Mouse (Mus musculus): ENCODE measurements around the gene Mst1r. TPM values are rescaled to one million over a fixed set of nuclear protein-coding genes. Genes with fewer than 3 reads are reported as not detected.

Gene Mst1r
- polyA plus RNA-seq, 1 experiment from 2014 or later: 0.67 TPM

GRCm38 (mm10) chr9:107947241-107948194 is 40.8 kb downstream of the Mst1r start:
- H3K27ac ChIP-seq: no peak overlapping the region
- no peaks in the 10 kb centered on the region for H3K9me3 ChIP-seq
- H3K4me3 ChIP-seq: no peak overlapping the region
- 91% methylated on average over 31 of the region's 31 CpGs for WGBS
- no peak for DNase-seq (ENCODE audit: low spot score)
- H3K36me3 ChIP-seq: peaks cover 26% of the 10 kb centered on the region
- H3K27me3 ChIP-seq (ENCODE audit: insufficient read depth, poor library complexity, severe bottlenecking): no peaks in the 10 kb centered on the region
- H3K4me1 ChIP-seq (replicated peaks): peaks cover 22% of the 10 kb centered on the region

DNA sequence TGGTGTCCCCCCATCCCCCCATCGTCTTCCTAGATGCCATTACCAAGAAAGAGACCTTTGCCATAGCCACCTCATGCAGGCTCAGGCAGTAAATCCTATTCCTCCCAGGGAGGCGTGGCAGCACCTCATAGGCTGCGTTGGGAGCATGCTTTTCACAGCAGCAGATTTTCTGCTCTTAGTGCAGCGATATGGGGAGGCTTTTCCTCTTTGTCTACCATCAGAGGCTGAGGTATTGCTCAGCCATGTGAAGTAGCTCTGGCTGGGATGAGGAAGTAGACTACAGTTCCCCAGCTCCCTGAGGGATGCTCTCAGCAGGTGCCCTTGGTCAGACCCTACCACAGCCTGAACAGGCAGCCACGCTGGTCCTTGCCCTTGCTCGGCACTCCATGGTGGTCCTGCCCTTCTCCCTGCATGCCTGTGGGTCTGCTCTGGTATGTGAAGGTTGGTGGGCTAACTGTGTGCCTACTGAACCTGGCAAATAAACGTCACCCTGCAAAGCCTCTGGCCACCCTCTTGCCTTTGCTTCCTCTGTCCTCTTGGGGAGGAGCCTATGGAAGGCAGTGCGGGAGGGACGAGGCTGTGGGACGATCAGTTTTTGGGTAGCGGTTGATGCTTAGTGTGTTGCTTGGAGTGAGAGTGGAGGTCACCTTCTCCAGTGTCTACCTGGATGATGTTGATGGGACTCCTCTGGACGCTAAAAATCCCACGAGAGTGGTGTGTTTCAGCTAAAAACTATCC is 42.7 kb downstream of the Mst1r start:
- 82% methylated on average over 13 of the region's 13 CpGs for WGBS
- DNase-seq (ENCODE audit: low spot score): no peak
- no peak overlapping the region for H3K27ac ChIP-seq
- no peak overlapping the region for H3K4me3 ChIP-seq
- peaks cover 23% of the 10 kb centered on the region for H3K4me1 ChIP-seq (replicated peaks)
- H3K9me3 ChIP-seq: no peaks in the 10 kb centered on the region
- peaks cover 32% of the 10 kb centered on the region for H3K36me3 ChIP-seq
- no peaks in the 10 kb centered on the region for H3K27me3 ChIP-seq (ENCODE audit: insufficient read depth, poor library complexity, severe bottlenecking)

DNA sequence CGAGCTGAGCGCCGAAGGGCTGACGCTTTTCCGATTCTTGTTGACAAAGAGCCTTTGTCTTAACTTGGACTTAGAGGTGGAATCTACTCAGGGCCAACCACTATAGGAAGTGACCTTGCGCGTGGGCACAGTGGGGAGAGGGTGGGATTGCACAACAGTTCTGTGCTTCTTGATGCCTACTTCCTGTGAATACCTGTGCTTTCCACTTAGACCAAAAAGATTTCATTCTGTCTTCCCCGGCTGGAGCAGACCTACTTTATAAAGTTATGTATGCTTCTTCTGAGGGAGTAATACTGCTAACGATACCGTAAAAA is 43.2 kb downstream of the Mst1r start, which contains the start of gene Traip:
Gene Traip (plus strand): TSS at position 215 of the 314 bp plus-strand sequence.
- Histone ChIP-seq H3K36me3 (peaks cover 32% of the 10 kb centered on the region), H3K4me3 (peak within 1 kb of the TSS; percentile 86), H3K4me1 (replicated peaks) (peaks cover 23% of the 10 kb centered on the region), H3K27me3 (ENCODE audit: insufficient read depth, poor library complexity, severe bottlenecking) (no peaks in the 10 kb centered on the region), H3K9me3 (no peaks in the 10 kb centered on the region), H3K27ac (peak within 1 kb of the TSS; percentile 91)
- WGBS: 90% methylated on average over 10 of the region's 10 CpGs
- DNase-seq (ENCODE audit: low spot score): no peak

DNA sequence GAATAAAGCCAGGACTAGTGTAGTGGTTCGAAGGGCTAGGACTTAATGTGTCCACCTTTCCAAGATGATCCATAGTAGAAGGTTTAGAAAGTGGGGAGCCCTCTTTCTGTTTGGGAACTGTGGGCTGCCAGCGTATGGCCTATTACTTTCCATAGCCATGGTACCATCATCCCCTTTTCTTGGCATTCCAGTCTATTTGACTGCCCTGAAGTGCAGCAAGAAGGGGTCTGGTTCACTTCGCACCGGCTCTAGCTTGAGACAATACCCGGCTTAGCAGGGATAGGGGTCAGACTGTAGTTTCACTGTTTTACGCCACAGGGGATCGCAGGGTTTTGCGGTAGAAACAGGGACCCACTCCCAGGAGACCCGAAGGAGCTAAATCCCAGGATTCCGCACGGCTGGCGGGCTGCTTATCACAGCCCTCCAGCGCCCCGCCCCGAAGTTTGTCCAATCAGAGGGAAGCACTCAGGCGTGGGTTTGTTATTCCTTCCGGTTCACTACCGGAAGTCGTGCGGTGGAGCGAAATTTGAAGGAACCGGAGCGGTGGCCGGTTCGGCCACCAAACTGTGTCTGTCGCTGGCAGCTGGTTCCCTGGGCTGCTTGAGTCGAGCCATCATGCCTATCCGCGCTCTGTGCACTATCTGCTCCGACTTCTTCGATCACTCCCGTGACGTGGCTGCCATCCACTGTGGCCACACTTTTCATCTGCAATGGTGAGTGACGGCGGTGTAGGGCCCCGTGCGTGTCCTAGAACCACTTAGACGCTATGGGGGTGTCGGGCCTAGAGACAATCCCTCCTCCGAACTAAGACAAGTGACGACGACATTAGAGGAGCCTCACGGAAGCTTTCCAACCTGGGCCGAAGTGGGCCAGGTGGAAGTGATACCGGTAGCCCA is 44.0 kb downstream of the Mst1r start:
- WGBS: 13% methylated on average over 45 of the region's 45 CpGs
- peaks cover 36% of the 10 kb centered on the region for H3K36me3 ChIP-seq
- no peaks in the 10 kb centered on the region for H3K27me3 ChIP-seq (ENCODE audit: insufficient read depth, poor library complexity, severe bottlenecking)
- peaks cover 26% of the 10 kb centered on the region for H3K4me1 ChIP-seq (replicated peaks)
- DNase-seq (ENCODE audit: low spot score): peak; percentile 93
- no peaks in the 10 kb centered on the region for H3K9me3 ChIP-seq
- peak overlapping the region; percentile 91 for H3K27ac ChIP-seq
- H3K4me3 ChIP-seq: peak overlapping the region; percentile 86

GRCm38 (mm10) chr9:107955613-107956289 is 49.1 kb downstream of the Mst1r start:
- DNase-seq (ENCODE audit: low spot score): no peak
- Histone ChIP-seq H3K27me3 (ENCODE audit: insufficient read depth, poor library complexity, severe bottlenecking) (no peaks in the 10 kb centered on the region), H3K9me3 (no peaks in the 10 kb centered on the region), H3K4me1 (replicated peaks) (peaks cover 38% of the 10 kb centered on the region), H3K4me3 (no peak overlapping the region), H3K27ac (no peak overlapping the region), H3K36me3 (peaks cover 61% of the 10 kb centered on the region)
- 84% methylated on average over 6 of the region's 6 CpGs for WGBS

- Histone ChIP-seq H3K27me3 (ENCODE audit: insufficient read depth, poor library complexity, severe bottlenecking) (no peaks in the 10 kb centered on the region), H3K9me3 (no peaks in the 10 kb centered on the region), H3K36me3 (peaks cover 75% of the 10 kb centered on the region), H3K4me1 (replicated peaks) (peaks cover 38% of the 10 kb centered on the region), H3K4me3 (no peak overlapping the region), H3K27ac (peak overlapping the region; percentile 30; the same call in 1 of the 2 replicates)
- no peak for DNase-seq (ENCODE audit: low spot score)
- 43% methylated on average over 6 of the region's 6 CpGs for WGBS
Measured at GRCm38 (mm10) chr9:107957141-107957540, 50.5 kb downstream of the Mst1r start.

- H3K36me3 ChIP-seq: peaks cover 97% of the 10 kb centered on the region
- DNase-seq (ENCODE audit: low spot score): no peak
- no peak overlapping the region for H3K4me3 ChIP-seq
- no peaks in the 10 kb centered on the region for H3K27me3 ChIP-seq (ENCODE audit: insufficient read depth, poor library complexity, severe bottlenecking)
- WGBS: 74% methylated on average over 6 of the region's 6 CpGs
- no peaks in the 10 kb centered on the region for H3K9me3 ChIP-seq
- no peak overlapping the region for H3K27ac ChIP-seq
- peaks cover 35% of the 10 kb centered on the region for H3K4me1 ChIP-seq (replicated peaks)
Measured at GRCm38 (mm10) chr9:107959896-107960295, 53.2 kb downstream of the Mst1r start.

GRCm38 (mm10) chr9:107960928-107961327 is 54.3 kb downstream of the Mst1r start:
- Histone ChIP-seq H3K36me3 (peaks cover 100% of the 10 kb centered on the region), H3K27ac (no peak overlapping the region), H3K4me1 (replicated peaks) (peaks cover 30% of the 10 kb centered on the region), H3K9me3 (no peaks in the 10 kb centered on the region), H3K27me3 (ENCODE audit: insufficient read depth, poor library complexity, severe bottlenecking) (no peaks in the 10 kb centered on the region), H3K4me3 (no peak overlapping the region)
- DNase-seq (ENCODE audit: low spot score): no peak
- WGBS: 82% methylated on average over 4 of the region's 4 CpGs

DNA sequence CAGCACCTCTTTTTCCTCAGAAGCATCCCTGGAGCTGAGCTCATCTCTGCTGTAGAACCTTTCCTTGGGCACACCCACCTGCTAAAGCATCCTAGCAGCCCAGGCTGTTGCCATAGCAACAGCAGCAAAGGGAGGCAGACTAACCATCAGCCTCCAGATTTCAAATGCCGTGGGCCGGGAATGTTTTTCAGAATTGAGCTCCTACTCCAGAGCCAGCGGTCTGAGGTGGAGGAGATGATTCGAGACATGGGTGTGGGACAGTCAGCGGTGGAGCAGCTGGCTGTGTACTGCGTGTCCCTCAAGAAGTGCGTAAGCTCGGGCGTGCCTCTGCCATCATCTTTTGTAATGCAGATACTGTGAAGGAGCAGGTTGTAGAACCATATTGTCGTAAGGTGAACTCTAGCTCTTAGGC is 54.7 kb downstream of the Mst1r start:
- no peak overlapping the region for H3K27ac ChIP-seq
- H3K27me3 ChIP-seq (ENCODE audit: insufficient read depth, poor library complexity, severe bottlenecking): no peaks in the 10 kb centered on the region
- H3K4me1 ChIP-seq (replicated peaks): peaks cover 29% of the 10 kb centered on the region
- no peak for DNase-seq (ENCODE audit: low spot score)
- H3K36me3 ChIP-seq: peaks cover 100% of the 10 kb centered on the region
- H3K4me3 ChIP-seq: no peak overlapping the region
- H3K9me3 ChIP-seq: no peaks in the 10 kb centered on the region
- WGBS: 81% methylated on average over 10 of the region's 10 CpGs

DNA sequence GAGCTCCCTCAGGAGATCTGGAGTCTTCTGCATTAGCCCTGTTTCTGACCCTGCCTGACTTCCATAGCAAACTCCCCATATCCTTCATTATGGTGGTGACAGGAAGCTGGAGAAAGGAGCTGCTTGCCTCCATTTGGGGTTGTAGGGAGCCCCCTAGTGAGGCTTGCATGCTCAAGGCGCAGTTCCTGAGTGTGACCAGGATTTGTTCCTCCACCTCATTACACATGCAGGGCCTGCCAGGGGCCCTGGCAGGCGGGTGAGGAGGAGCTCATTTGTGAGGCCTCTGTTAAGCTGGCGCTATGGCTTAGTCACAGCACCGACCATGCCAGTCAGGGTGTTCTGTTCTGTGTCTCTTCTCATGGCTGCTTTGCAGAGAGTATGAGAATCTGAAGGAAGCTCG is 55.2 kb downstream of the Mst1r start:
- peaks cover 100% of the 10 kb centered on the region for H3K36me3 ChIP-seq
- H3K4me1 ChIP-seq (replicated peaks): peaks cover 25% of the 10 kb centered on the region
- no peak for DNase-seq (ENCODE audit: low spot score)
- no peak overlapping the region for H3K27ac ChIP-seq
- no peaks in the 10 kb centered on the region for H3K9me3 ChIP-seq
- WGBS: 62% methylated on average over 5 of the region's 5 CpGs
- H3K27me3 ChIP-seq (ENCODE audit: insufficient read depth, poor library complexity, severe bottlenecking): no peaks in the 10 kb centered on the region
- no peak overlapping the region for H3K4me3 ChIP-seq

DNA sequence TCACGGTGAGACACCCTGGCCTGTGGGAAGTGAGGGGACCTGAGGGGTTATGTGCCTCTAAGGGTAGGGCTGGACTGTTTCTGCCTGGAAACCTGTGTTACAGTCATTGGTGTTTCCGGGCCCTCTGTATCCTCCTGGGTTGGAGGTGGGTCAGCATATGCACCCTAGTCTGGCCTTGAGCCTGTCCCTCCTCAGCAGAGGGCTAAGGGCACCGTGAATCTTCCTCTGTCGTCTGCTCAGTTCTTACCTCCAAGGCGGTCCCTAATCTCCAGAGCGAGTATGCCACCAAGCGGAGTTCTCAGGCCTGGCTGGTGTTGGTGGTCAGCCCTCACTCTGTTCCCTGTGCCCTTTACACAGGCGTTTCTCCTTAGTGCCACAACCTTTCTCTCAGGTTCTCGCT is 56.2 kb downstream of the Mst1r start:
- Histone ChIP-seq H3K36me3 (peaks cover 98% of the 10 kb centered on the region), H3K9me3 (no peaks in the 10 kb centered on the region), H3K4me3 (no peak overlapping the region), H3K4me1 (replicated peaks) (peaks cover 16% of the 10 kb centered on the region), H3K27me3 (ENCODE audit: insufficient read depth, poor library complexity, severe bottlenecking) (no peaks in the 10 kb centered on the region), H3K27ac (no peak overlapping the region)
- DNase-seq (ENCODE audit: low spot score): no peak
- 87% methylated on average over 9 of the region's 9 CpGs for WGBS

DNA sequence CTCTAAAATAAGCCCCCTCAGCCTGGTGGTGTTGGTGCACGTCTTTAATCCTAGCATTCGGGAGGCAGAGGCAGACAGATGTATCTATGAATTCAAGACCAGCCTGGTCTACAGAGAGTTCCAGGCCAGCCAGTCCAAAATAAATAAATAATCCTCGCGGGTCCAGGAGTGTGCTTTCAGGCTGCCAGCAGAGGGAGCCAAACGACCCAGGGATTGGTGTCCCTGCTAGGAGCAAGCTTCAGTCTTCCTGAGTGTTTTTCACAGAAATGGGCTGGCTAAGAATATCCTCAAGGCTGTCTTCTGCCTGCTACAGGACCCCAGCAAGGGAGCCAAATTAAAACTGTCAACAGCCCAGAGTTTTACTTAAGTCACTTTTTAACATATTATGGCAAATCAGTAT is 57.0 kb downstream of the Mst1r start:
- Histone ChIP-seq H3K36me3 (peaks cover 98% of the 10 kb centered on the region), H3K9me3 (no peaks in the 10 kb centered on the region), H3K4me3 (no peak overlapping the region), H3K27me3 (ENCODE audit: insufficient read depth, poor library complexity, severe bottlenecking) (no peaks in the 10 kb centered on the region), H3K4me1 (replicated peaks) (peaks cover 16% of the 10 kb centered on the region), H3K27ac (no peak overlapping the region)
- 28% methylated on average over 5 of the region's 5 CpGs for WGBS
- DNase-seq (ENCODE audit: low spot score): peak; percentile 85

All from hindbrain, embryonic 10.5 days (tissue).